In genomic region chr6:76977817-76978216, GRCm38 (mm10) we compare ENCODE assay signal across 8 mouse cellular contexts.
DNase-seq lines count a peak whose midpoint lies in the region; ATAC-seq and TF ChIP-seq lines count a peak whose summit lies in the region.

No protein-coding gene starts in this region.

- TF ChIP-seq CTCF in lung, embryonic 14.5 days (IDR thresholded peaks at IDR 0.05; ENCODE audit: low read depth): no peak
- TF ChIP-seq CTCF in layer of hippocampus, adult 2 months (conservative IDR thresholded peaks at IDR 0.05): peak; percentile 56

- H3K4me1 ChIP-seq in lung, embryonic 14.5 days (ENCODE audit: insufficient read depth): no peaks in the 10 kb centered on the region
- H3K4me1 ChIP-seq in stomach, embryonic 16.5 days (ENCODE audit: control insufficient read depth, insufficient read depth, low read length): 0 out of 2 replicates have a peak, but pooled peaks cover 5% of the 10 kb centered on the region

- no peak overlapping the region for H3K9ac ChIP-seq in lung, embryonic 14.5 days
- no peak overlapping the region for H3K9ac ChIP-seq in stomach, embryonic 16.5 days (ENCODE audit: low read length)

- ATAC-seq in lung, embryonic 14.5 days (ENCODE audit: insufficient read depth): no peak
- peak; percentile 72; the same call in 1 of the 2 replicates for ATAC-seq in stomach, embryonic 16.5 days (ENCODE audit: insufficient read depth, low FRiP score)

- H3K27me3 ChIP-seq in lung, embryonic 14.5 days (ENCODE audit: insufficient read depth, low read length): no peaks in the 10 kb centered on the region
- H3K27me3 ChIP-seq in stomach, embryonic 16.5 days (ENCODE audit: control insufficient read depth, insufficient read depth, low read length): no peaks in the 10 kb centered on the region

- WGBS in lung, embryonic 14.5 days: 14% methylated on average over 3 of the region's 3 CpGs
- 12% methylated on average over 3 of the region's 3 CpGs for WGBS in stomach, embryonic 16.5 days

- no peak overlapping the region for H3K27ac ChIP-seq in lung, embryonic 14.5 days (ENCODE audit: low read depth)
- H3K27ac ChIP-seq in layer of hippocampus, adult 2 months: peak overlapping the region; percentile 49; the same call in 1 of the 2 replicates
- peak overlapping the region; percentile 64; the same call in 1 of the 2 replicates for H3K27ac ChIP-seq in stomach, embryonic 16.5 days (ENCODE audit: low read length)

- H3K9me3 ChIP-seq in lung, embryonic 14.5 days (ENCODE audit: low read depth, low read length): no peaks in the 10 kb centered on the region
- H3K9me3 ChIP-seq in stomach, embryonic 16.5 days (replicated peaks; ENCODE audit: control insufficient read depth, low read length): no peaks in the 10 kb centered on the region

- H3K4me3 ChIP-seq in lung, embryonic 14.5 days (ENCODE audit: low read depth, low read length): no peak overlapping the region
- H3K4me3 ChIP-seq in layer of hippocampus, adult 2 months: no peak overlapping the region
- no peak overlapping the region for H3K4me3 ChIP-seq in stomach, embryonic 16.5 days (replicated peaks; ENCODE audit: low read length)

- H3K4me2 ChIP-seq in lung, embryonic 14.5 days: no peak overlapping the region
- no peak overlapping the region for H3K4me2 ChIP-seq in stomach, embryonic 16.5 days (ENCODE audit: low read depth, low read length)

- no peaks in the 10 kb centered on the region for H3K36me3 ChIP-seq in lung, embryonic 14.5 days (ENCODE audit: insufficient read depth)
- no peaks in the 10 kb centered on the region for H3K36me3 ChIP-seq in stomach, embryonic 16.5 days (ENCODE audit: control insufficient read depth, insufficient read depth, low read length)

- DNase-seq in lung, embryonic 14.5 days: peak; percentile 1
- no peak for DNase-seq in lung, postnatal 14 days
- peak; percentile 7 for DNase-seq in embryo, embryonic 9.5 days (ENCODE audit: extremely low spot score)
- DNase-seq in layer of hippocampus, adult 2 months (ENCODE audit: low spot score in 2 of 2): peak; percentile 46 to 53
- DNase-seq in ovary, postnatal 10 days (ENCODE audit: low spot score): no peak
- DNase-seq in adrenal gland, adult 18-20 months (ENCODE audit: low spot score in 2 of 2): no peak
- DNase-seq in natural killer cell, adult 2 months (ENCODE audit: low spot score in 2 of 2): no peak

Comparison
In these comparisons a context has a peak if more than half of its experiments do, and no peak if none do; other contexts are left out.
1. DNase-seq: peak in lung, embryonic 14.5 days (single experiment), embryo, embryonic 9.5 days (single experiment) and layer of hippocampus, adult 2 months (2 of 2); none in lung, postnatal 14 days (single experiment), ovary, postnatal 10 days (single experiment), adrenal gland, adult 18-20 months (0 of 2) and natural killer cell, adult 2 months (0 of 2).